Mouse (Mus musculus) lung, embryonic 14.5 days (tissue): ENCODE results near the gene Lrba. TPM values are rescaled to one million over a fixed set of nuclear protein-coding genes. Genes with fewer than 3 reads are reported as not detected.

Experiments used
- ATAC-seq: fragments of 200-750 bp; cut with Nextera tagmentation; 2 replicates; pipeline ENCODE4 v1.8.0; 2017; ENCODE audit warnings: mild to moderate bottlenecking, moderate TSS enrichment, moderate library complexity; ENCODE audit not compliant: insufficient read depth
- DNase-seq: peaks from one replicate; pipeline ENCODE4 v3.0.0-alpha.2; 2015
- H3K27ac ChIP-seq: fragments of 300-500 bp; sonication (generic); 2 replicates; pipeline ENCODE4 v1.5.1; 2014; ENCODE audit warnings: low read depth, mild to moderate bottlenecking, moderate library complexity
- H3K27me3 ChIP-seq: fragments of 300-500 bp; sonication (generic); 2 replicates; pipeline ENCODE4 v1.6.1; 2014; ENCODE audit warnings: low read length, control low read depth; ENCODE audit not compliant: insufficient read depth
- H3K36me3 ChIP-seq: fragments of 300-500 bp; sonication (generic); 2 replicates; pipeline ENCODE4 v1.6.1; 2014; ENCODE audit warnings: control low read depth; ENCODE audit not compliant: insufficient read depth
- H3K4me1 ChIP-seq: fragments of 300-500 bp; sonication (generic); 2 replicates; pipeline ENCODE4 v1.6.1; 2014; ENCODE audit warnings: antibody characterized with exemption, control low read depth; ENCODE audit not compliant: insufficient read depth
- H3K4me2 ChIP-seq: fragments of 300-500 bp; sonication (generic); 2 replicates; pipeline ENCODE4 v1.6.1; 2014; ENCODE audit warnings: mild to moderate bottlenecking
- H3K4me3 ChIP-seq: fragments of 300-500 bp; sonication (generic); 2 replicates; pipeline ENCODE4 v1.5.1; 2014; ENCODE audit warnings: low read depth, low read length
- H3K9ac ChIP-seq: fragments of 300-500 bp; sonication (generic); 2 replicates; pipeline ENCODE4 v1.6.1; 2014
- H3K9me3 ChIP-seq: fragments of 300-500 bp; sonication (generic); 2 replicates; pipeline ENCODE4 v1.6.1; 2016; ENCODE audit warnings: low read depth, low read length, control low read depth
- CTCF ChIP-seq: IDR thresholded peaks from 2 replicates; pipeline ENCODE4 v1.5.1; 2016; ENCODE audit warnings: antibody characterized with exemption, low read depth
- WGBS: fragments of 180-500 bp; shearing (Covaris S2); extraction: QIAGEN DNeasy Blood & Tissue Kit; methylation state at CpG from one replicate; pipeline ENCODE4 v1.1.7; 2014; 5-methylcytosine and 5-hydroxymethylcytosine counted together
- polyA plus RNA-seq: library from polyadenylated mRNA; unstranded; fragments of >200 nt; fragmentation: Nextera tagmentation; extraction: Ambion mirVana; gene quantifications from 2 replicates; pipeline ENCODE4 v1.2.1, GENCODE M21; 2014

Lrba gene
- polyA plus RNA-seq, 1 experiment from 2014 or later: 5.5 TPM

- TF ChIP-seq CTCF: no peak
- Histone ChIP-seq H3K36me3 (no peaks in the 10 kb centered on the region), H3K9me3 (no peaks in the 10 kb centered on the region), H3K27ac (peak overlapping the region; percentile 71), H3K4me2 (no peak overlapping the region), H3K9ac (no peak overlapping the region), H3K4me3 (no peak overlapping the region), H3K27me3 (no peaks in the 10 kb centered on the region), H3K4me1 (peaks cover 5% of the 10 kb centered on the region)
- ATAC-seq (peak; percentile 86), DNase-seq (peak; percentile 56)
- 54% methylated on average over 13 of the region's 13 CpGs for WGBS
Observed at GRCm38 (mm10) chr3:86818001-86818585, 593.6 kb downstream of the Lrba start.

- H3K36me3 ChIP-seq: no peaks in the 10 kb centered on the region
- H3K4me3 ChIP-seq: no peak overlapping the region
- H3K9me3 ChIP-seq: no peaks in the 10 kb centered on the region
- H3K27ac ChIP-seq: peak overlapping the region; percentile 85
- no peaks in the 10 kb centered on the region for H3K27me3 ChIP-seq
- H3K4me1 ChIP-seq: peaks cover 5% of the 10 kb centered on the region
- TF ChIP-seq CTCF: no peak
- DNase-seq: no peak
- ATAC-seq: no peak
- H3K9ac ChIP-seq: no peak overlapping the region
- WGBS: 90% methylated on average over 6 of the region's 6 CpGs
- no peak overlapping the region for H3K4me2 ChIP-seq
Observed at GRCm38 (mm10) chr3:86819372-86819771, 594.9 kb downstream of the Lrba start.

GRCm38 (mm10) chr3:86820344-86820743 is 595.9 kb downstream of the Lrba start:
- no peaks in the 10 kb centered on the region for H3K27me3 ChIP-seq

GRCm38 (mm10) chr3:86821383-86821782 is 596.9 kb downstream of the Lrba start:
- Histone ChIP-seq H3K4me3 (no peak overlapping the region), H3K4me1 (peaks cover 5% of the 10 kb centered on the region), H3K4me2 (no peak overlapping the region), H3K9ac (no peak overlapping the region), H3K9me3 (no peaks in the 10 kb centered on the region), H3K36me3 (no peaks in the 10 kb centered on the region), H3K27me3 (no peaks in the 10 kb centered on the region), H3K27ac (no peak overlapping the region)
- 57% methylated on average over 3 of the region's 3 CpGs for WGBS
- DNase-seq: no peak
- no peak for ATAC-seq
- no peak for TF ChIP-seq CTCF

More at GRCm38 (mm10) chr3:86820344-86820743, 595.9 kb downstream of the Lrba start:
- ATAC-seq: no peak
- no peak overlapping the region for H3K9ac ChIP-seq
- no peaks in the 10 kb centered on the region for H3K36me3 ChIP-seq
- no peak overlapping the region for H3K4me3 ChIP-seq
- H3K4me1 ChIP-seq: peaks cover 5% of the 10 kb centered on the region
- DNase-seq: no peak
- TF ChIP-seq CTCF: no peak
- no peak overlapping the region for H3K4me2 ChIP-seq
- WGBS: 26% methylated on average over 10 of the region's 10 CpGs
- no peaks in the 10 kb centered on the region for H3K9me3 ChIP-seq
- no peak overlapping the region for H3K27ac ChIP-seq

GRCm38 (mm10) chr3:86827506-86827905 is 603.0 kb downstream of the Lrba start:
- Histone ChIP-seq H3K4me1 (no peaks in the 10 kb centered on the region), H3K4me2 (no peak overlapping the region), H3K9me3 (no peaks in the 10 kb centered on the region), H3K27me3 (no peaks in the 10 kb centered on the region), H3K27ac (no peak overlapping the region), H3K36me3 (no peaks in the 10 kb centered on the region), H3K9ac (no peak overlapping the region), H3K4me3 (no peak overlapping the region)
- ATAC-seq: no peak
- DNase-seq: no peak
- WGBS: 87% methylated on average over 3 of the region's 3 CpGs
- TF ChIP-seq CTCF: no peak

- no peak overlapping the region for H3K9ac ChIP-seq
- 46% methylated on average over 8 of the region's 8 CpGs for WGBS
- H3K4me1 ChIP-seq: no peaks in the 10 kb centered on the region
- DNase-seq (no peak), ATAC-seq (0 out of 2 replicates have a peak, but pooled peaks have one; percentile 11)
- H3K9me3 ChIP-seq: no peaks in the 10 kb centered on the region
- H3K4me2 ChIP-seq: no peak overlapping the region
- peak overlapping the region; percentile 61; the same call in 1 of the 2 replicates for H3K27ac ChIP-seq
- no peaks in the 10 kb centered on the region for H3K36me3 ChIP-seq
- H3K4me3 ChIP-seq: no peak overlapping the region
- TF ChIP-seq CTCF: no peak
- H3K27me3 ChIP-seq: no peaks in the 10 kb centered on the region
Observed at GRCm38 (mm10) chr3:86832115-86832514, 607.6 kb downstream of the Lrba start.

Other genes with a start within 250 kb of the Lrba start
- 0.27 and 0.46 TPM in 2 replicates for gene Prss48, start 222.2 kb upstream of the Lrba start, polyA plus RNA-seq
- gene Rps3a1, start 82.0 kb upstream of the Lrba start, polyA plus RNA-seq: 1,473 and 1,526 TPM in 2 replicates